Mouse (Mus musculus) frontal cortex, postnatal 14 days (tissue): ENCODE data around the gene Tmie.
A peak's percentile ranks its signal among the peaks of the same experiment; 100 is the strongest.
"Not testable (repeated sequence)": the region's sequence is repeated elsewhere in the genome, so short reads cannot be mapped to it uniquely, and the experiment has no call there.

Source experiments
- DNase-seq, 2 experiments: peaks; one replicate each; pipeline ENCODE4 v3.0.0; 2022; ENCODE audit warnings: low spot score in 2 of 2

Gene Tmie

DNA sequence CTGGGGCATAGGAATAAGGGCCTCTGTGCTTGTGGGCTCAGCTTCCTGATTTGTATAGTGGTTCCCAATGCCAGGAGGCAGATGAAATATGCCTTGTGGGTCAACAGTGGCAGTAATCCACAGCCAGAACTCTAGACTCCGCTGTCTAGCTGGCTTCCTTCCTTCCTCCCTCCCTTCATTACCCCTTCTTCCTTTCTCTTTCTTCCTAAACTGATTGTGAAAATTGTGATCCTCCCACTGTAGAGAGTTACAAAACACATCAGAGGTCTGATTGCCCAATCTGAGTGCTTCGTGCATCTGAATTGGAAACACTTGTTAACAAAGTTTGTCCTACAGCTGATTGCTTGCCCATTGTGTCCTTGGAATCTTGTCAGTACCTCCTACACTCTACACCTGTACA is 38.5 kb downstream of the Tmie start:
- DNase-seq: no peak

GRCm38 (mm10) chr9:110840905-110841304 is 39.0 kb downstream of the Tmie start:
- DNase-seq: no peak

DNA sequence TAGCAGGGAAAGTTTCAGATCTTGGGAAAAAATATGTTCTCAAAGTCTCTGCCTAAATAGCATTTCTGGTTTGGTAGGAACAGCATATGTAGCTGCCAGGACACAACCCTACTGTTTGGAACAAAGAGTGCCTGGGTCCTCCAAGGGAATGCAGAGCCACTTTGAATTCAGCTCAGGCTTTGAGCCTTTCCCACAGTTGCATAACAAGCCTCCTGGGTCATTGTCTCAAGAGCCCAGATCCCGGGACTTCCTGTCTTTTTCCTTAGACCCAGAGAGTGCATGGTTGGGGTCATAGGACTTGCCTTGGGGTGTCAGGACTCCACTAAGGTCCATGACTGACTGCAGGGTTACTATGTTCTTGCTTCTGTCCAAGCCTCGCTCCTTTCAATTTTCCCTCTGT is 43.8 kb downstream of the Tmie start:
- peak in 1 of 2 experiments; percentile 19 for DNase-seq

GRCm38 (mm10) chr9:110834961-110835360 is 45.0 kb downstream of the Tmie start:
- no peak for DNase-seq

DNA sequence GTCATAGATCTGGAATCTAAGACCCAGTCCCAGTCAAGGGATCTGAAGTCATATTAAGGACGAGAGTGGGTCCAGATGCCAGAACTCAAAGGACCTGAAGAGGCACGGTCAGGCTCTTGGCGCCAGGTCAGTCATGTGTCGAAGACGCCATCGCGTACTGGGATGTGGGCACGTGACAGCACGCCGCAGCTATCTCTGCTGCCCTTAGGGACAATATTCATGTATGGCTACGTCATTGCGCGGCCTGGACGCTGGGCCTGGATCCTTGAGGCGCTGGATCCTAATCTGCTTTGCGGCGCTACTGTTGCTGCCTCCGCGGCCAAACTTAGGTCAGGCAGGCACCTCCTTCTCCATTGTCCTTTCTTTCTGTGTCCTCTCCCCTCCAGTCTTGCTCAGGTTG is 45.5 kb downstream of the Tmie start, which contains the start of gene Prss45:
Prss45 (plus strand) TSS at position 178 of the 400 bp plus-strand sequence.
- no peak for DNase-seq

DNA sequence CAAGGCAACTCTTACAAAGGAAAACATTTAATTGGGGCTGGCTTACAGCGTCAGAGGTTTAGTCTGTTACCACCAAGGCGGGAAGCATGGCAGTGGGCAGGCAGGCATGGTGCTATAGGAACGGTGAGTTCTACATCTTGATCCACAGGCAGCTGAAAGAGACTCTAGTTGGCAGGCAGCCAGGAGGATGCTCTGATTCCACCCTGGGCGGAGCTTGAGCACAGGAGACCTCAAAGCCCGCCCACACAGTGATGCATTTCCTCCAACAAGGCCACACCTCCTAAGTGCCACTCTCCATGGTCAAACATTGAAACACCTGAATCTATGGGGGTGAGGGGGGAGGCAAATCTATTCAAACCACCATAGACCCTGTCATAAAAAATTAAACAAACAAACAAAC is 46.9 kb downstream of the Tmie start:
- no peak for DNase-seq

DNA sequence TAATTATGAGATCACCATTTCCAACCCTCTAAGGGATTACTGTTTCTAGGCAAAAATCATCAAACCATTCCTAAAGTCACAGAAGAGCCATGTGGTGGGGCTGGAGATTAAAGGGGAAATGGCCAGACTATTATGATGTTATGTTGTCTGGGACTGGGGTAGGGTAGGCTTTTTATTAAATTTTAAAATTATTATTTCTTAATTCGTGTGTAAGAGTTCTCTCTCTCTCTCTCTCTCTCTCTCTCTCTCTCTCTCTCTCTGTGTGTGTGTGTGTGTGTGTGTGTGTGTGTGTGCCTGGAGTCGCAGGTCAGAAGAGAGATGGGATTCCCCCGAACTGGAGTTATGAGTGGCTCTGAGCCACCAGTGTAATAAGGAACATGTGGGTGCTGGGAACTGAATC is 53.5 kb downstream of the Tmie start, which contains the start of gene Prss43:
Prss43 (plus strand) TSS at position 301 of the 400 bp plus-strand sequence.
- DNase-seq: no peak

GRCm38 (mm10) chr9:110825832-110826231 is 54.1 kb downstream of the Tmie start:
- DNase-seq: no peak

DNA sequence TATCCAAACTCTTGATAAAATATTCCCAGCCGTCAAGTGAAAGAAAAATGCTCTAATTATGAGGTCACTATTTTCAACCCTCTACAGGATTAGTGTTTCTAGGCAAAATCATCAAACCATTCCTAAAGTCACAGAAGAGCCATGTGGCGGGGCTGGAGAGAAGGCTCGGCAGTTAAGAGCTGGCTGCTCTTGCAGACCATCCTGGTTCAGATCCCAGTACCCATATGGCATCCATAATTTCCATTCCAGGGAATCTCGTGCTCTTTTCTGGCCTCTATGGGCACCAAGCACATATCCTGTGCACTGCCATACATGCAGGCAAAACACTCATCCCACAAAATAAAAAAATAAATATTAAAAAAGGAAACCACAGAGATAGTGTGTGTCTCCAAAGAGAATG is 54.5 kb downstream of the Tmie start:
- DNase-seq: no peak

- no peak for DNase-seq
Measured at GRCm38 (mm10) chr9:110821436-110821835, 58.5 kb downstream of the Tmie start.

GRCm38 (mm10) chr9:110820546-110820945 is 59.4 kb downstream of the Tmie start:
- DNase-seq: not testable (repeated sequence)
